Mouse (Mus musculus) forebrain, embryonic 15.5 days (tissue): ENCODE measurements at regions not wholly inside any gene's neighbourhood (a gene's known extent, or its start where the extent isn't known, plus 50 kb on each side); places are given as distances from the start of the nearest gene placed in this dataset.
A peak's percentile ranks its signal among the peaks of the same experiment; 100 is the strongest.

ENCODE experiments used
- ATAC-seq: fragments of 200-750 bp; cut with Nextera tagmentation; replicated peaks from 2 replicates; pipeline ENCODE4 v1.8.0; 2017; ENCODE audit warnings: mild to moderate bottlenecking, moderate TSS enrichment, moderate library complexity
- H3K27ac ChIP-seq: fragments of 300-500 bp; sonication (generic); replicated peaks from 2 replicates; pipeline ENCODE4 v1.5.1; 2015; ENCODE audit warnings: mild to moderate bottlenecking, inconsistent platforms
- H3K27me3 ChIP-seq: fragments of 300-500 bp; sonication (generic); 2 replicates; pipeline ENCODE4 v1.6.1; 2015; ENCODE audit warnings: inconsistent platforms
- H3K36me3 ChIP-seq: fragments of 300-500 bp; sonication (generic); 2 replicates; pipeline ENCODE4 v1.6.1; 2015; ENCODE audit warnings: mild to moderate bottlenecking, inconsistent platforms
- H3K4me1 ChIP-seq: fragments of 300-500 bp; sonication (generic); 2 replicates; pipeline ENCODE4 v1.6.1; 2015; ENCODE audit warnings: inconsistent platforms
- H3K4me2 ChIP-seq: fragments of 300-500 bp; sonication (generic); replicated peaks from 2 replicates; pipeline ENCODE4 v1.6.1; 2015; ENCODE audit warnings: mild to moderate bottlenecking, inconsistent platforms
- H3K4me3 ChIP-seq: fragments of 300-500 bp; sonication (generic); 2 replicates; pipeline ENCODE4 v1.5.1; 2015; ENCODE audit warnings: mild to moderate bottlenecking, inconsistent platforms
- H3K9ac ChIP-seq: fragments of 300-500 bp; sonication (generic); replicated peaks from 2 replicates; pipeline ENCODE4 v1.6.1; 2015; ENCODE audit warnings: mild to moderate bottlenecking, inconsistent platforms
- H3K9me3 ChIP-seq: fragments of 300-500 bp; sonication (generic); 2 replicates; pipeline ENCODE4 v1.6.1; 2016; ENCODE audit warnings: inconsistent platforms
- WGBS: fragments of 180-500 bp; shearing (Covaris S2); methylation state at CpG from one replicate; pipeline ENCODE4 v1.1.7; 2015; ENCODE audit warnings: mixed read lengths; 5-methylcytosine and 5-hydroxymethylcytosine counted together

GRCm38 (mm10) chr13:26714056-26714455 is 55.9 kb downstream of the Hdgfl1 start:
- WGBS: 81% methylated on average over 5 of the region's 5 CpGs
- no peaks in the 10 kb centered on the region for H3K27me3 ChIP-seq
- H3K4me3 ChIP-seq: no peak overlapping the region
- H3K9me3 ChIP-seq: no peaks in the 10 kb centered on the region
- no peak overlapping the region for H3K27ac ChIP-seq
- no peak overlapping the region for H3K4me2 ChIP-seq
- no peak overlapping the region for H3K9ac ChIP-seq
- H3K4me1 ChIP-seq: no peaks in the 10 kb centered on the region
- no peak for ATAC-seq
- H3K36me3 ChIP-seq: no peaks in the 10 kb centered on the region

- no peak overlapping the region for H3K4me3 ChIP-seq
- no peak; the same call in 1 of the 2 replicates for ATAC-seq
- no peaks in the 10 kb centered on the region for H3K4me1 ChIP-seq
- H3K9ac ChIP-seq: no peak overlapping the region
- H3K27me3 ChIP-seq: no peaks in the 10 kb centered on the region
- WGBS: 31% methylated on average over 4 of the region's 4 CpGs
- H3K27ac ChIP-seq: no peak overlapping the region
- no peak overlapping the region for H3K4me2 ChIP-seq
- H3K9me3 ChIP-seq: no peaks in the 10 kb centered on the region
- no peaks in the 10 kb centered on the region for H3K36me3 ChIP-seq
Measured at GRCm38 (mm10) chr13:26699062-26699684, 70.8 kb downstream of the Hdgfl1 start.

GRCm38 (mm10) chr13:26659471-26659870 is 110.5 kb downstream of the Hdgfl1 start:
- no peak for ATAC-seq
- peaks cover 17% of the 10 kb centered on the region for H3K4me1 ChIP-seq
- H3K9ac ChIP-seq: no peak overlapping the region
- no peaks in the 10 kb centered on the region for H3K36me3 ChIP-seq
- no peaks in the 10 kb centered on the region for H3K27me3 ChIP-seq
- no peaks in the 10 kb centered on the region for H3K9me3 ChIP-seq
- H3K27ac ChIP-seq: no peak overlapping the region
- no peak overlapping the region for H3K4me2 ChIP-seq
- no peak overlapping the region for H3K4me3 ChIP-seq
- 25% methylated on average over 2 of the region's 2 CpGs for WGBS

- Histone ChIP-seq H3K27ac (peak overlapping the region; percentile 85), H3K36me3 (no peaks in the 10 kb centered on the region), H3K9me3 (no peaks in the 10 kb centered on the region), H3K9ac (no peak overlapping the region), H3K4me2 (no peak overlapping the region), H3K4me3 (no peak overlapping the region), H3K27me3 (no peaks in the 10 kb centered on the region), H3K4me1 (peaks cover 17% of the 10 kb centered on the region)
- 33% methylated on average over 1 of the region's 1 CpGs for WGBS
- ATAC-seq: peak; percentile 97
Measured at GRCm38 (mm10) chr13:26657010-26657611, 112.9 kb downstream of the Hdgfl1 start.
